Mouse (Mus musculus): ENCODE measurements around the gene Cflar. TPM values are rescaled to one million over a fixed set of nuclear protein-coding genes. Genes with fewer than 3 reads are reported as not detected.
"Not testable (repeated sequence)": the region's sequence is repeated elsewhere in the genome, so short reads cannot be mapped to it uniquely, and the experiment has no call there.

Cflar gene
- polyA plus RNA-seq (2015; fragmentation: Nextera tagmentation; extraction: Ambion mirVana), result 28.9 and 33.7 TPM in 2 replicates

- under 1% methylated on average over 45 of the region's 45 CpGs for WGBS
- no peak; the same call in 1 of the 2 replicates for TF ChIP-seq CTCF (IDR thresholded peaks at IDR 0.05; ENCODE audit: low read depth)
Measured at GRCm38 (mm10) chr1:58711365-58712016, at the start of gene Cflar. TSS of gene Cflar (plus strand) at chr1:58711508.

GRCm38 (mm10) chr1:58662671-58663070 is 48.6 kb upstream of the Cflar start:
- not testable (repeated sequence) for H3K4me3 ChIP-seq (ENCODE audit: low read depth, low read length); ATAC-seq
- WGBS, result 95% methylated on average over 5 of the region's 5 CpGs

More at GRCm38 (mm10) chr1:58711365-58712016, at the start of gene Cflar:
- Histone ChIP-seq H3K4me1 (replicated peaks; ENCODE audit: control insufficient read depth, insufficient read depth, low read length) (no peaks in the 10 kb centered on the region), H3K36me3 (ENCODE audit: control insufficient read depth, insufficient read depth) (0 out of 2 replicates have a peak, but pooled peaks cover 12% of the 10 kb centered on the region), H3K9ac (ENCODE audit: low read depth, low read length) (peak within 1 kb of the TSS; percentile 92), H3K9me3 (ENCODE audit: control insufficient read depth) (no peaks in the 10 kb centered on the region), H3K27me3 (replicated peaks; ENCODE audit: control insufficient read depth, insufficient read depth, low read length) (no peaks in the 10 kb centered on the region), H3K4me3 (ENCODE audit: low read depth, low read length) (peak within 1 kb of the TSS; percentile 65), H3K4me2 (replicated peaks; ENCODE audit: low read depth) (peak within 1 kb of the TSS; percentile 68), H3K27ac (ENCODE audit: low read depth, low read length) (peak within 1 kb of the TSS; percentile 100)
- peak; percentile 38 for ATAC-seq

DNA sequence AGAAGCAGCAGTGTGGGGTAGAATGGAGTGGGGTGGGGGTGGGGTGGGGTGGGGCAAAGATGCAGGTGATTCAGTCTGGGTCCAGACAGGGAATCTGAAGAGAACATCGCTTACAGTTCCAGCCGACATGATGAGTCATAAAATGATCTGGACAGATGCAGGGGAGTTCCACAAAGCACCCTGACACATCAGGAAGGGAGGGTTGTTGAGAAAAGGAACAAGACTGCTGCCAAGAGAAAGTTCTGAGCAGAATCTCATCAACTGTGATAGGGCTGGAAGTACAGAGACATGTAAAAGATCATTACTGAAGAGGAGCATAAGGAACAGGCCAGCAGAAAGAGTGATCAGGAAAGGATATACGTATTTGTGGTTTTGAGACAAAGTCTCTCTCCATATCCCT is 47.9 kb upstream of the Cflar start:
- WGBS, result 65% methylated on average over 3 of the region's 3 CpGs
- H3K4me1 ChIP-seq (replicated peaks; ENCODE audit: control insufficient read depth, insufficient read depth, low read length); H3K4me3 ChIP-seq (ENCODE audit: low read depth, low read length): not testable (repeated sequence)

More at GRCm38 (mm10) chr1:58662671-58663070, 48.6 kb upstream of the Cflar start:
- not testable (repeated sequence) for H3K9me3 ChIP-seq (ENCODE audit: control insufficient read depth); H3K9ac ChIP-seq (ENCODE audit: low read depth, low read length); H3K27ac ChIP-seq (ENCODE audit: low read depth, low read length); H3K4me2 ChIP-seq (replicated peaks; ENCODE audit: low read depth); H3K27me3 ChIP-seq (replicated peaks; ENCODE audit: control insufficient read depth, insufficient read depth, low read length); H3K4me1 ChIP-seq (replicated peaks; ENCODE audit: control insufficient read depth, insufficient read depth, low read length); H3K36me3 ChIP-seq (ENCODE audit: control insufficient read depth, insufficient read depth)

GRCm38 (mm10) chr1:58668191-58668590 is 43.1 kb upstream of the Cflar start:
- Histone ChIP-seq H3K9ac (ENCODE audit: low read depth, low read length) (no peak overlapping the region), H3K9me3 (ENCODE audit: control insufficient read depth) (no peaks in the 10 kb centered on the region), H3K4me2 (replicated peaks; ENCODE audit: low read depth) (no peak overlapping the region), H3K36me3 (ENCODE audit: control insufficient read depth, insufficient read depth) (no peaks in the 10 kb centered on the region; the same call in 1 of the 2 replicates), H3K4me3 (ENCODE audit: low read depth, low read length) (no peak overlapping the region), H3K27me3 (replicated peaks; ENCODE audit: control insufficient read depth, insufficient read depth, low read length) (no peaks in the 10 kb centered on the region), H3K27ac (ENCODE audit: low read depth, low read length) (no peak overlapping the region), H3K4me1 (replicated peaks; ENCODE audit: control insufficient read depth, insufficient read depth, low read length) (no peaks in the 10 kb centered on the region)
- TF ChIP-seq CTCF (IDR thresholded peaks at IDR 0.05; ENCODE audit: low read depth), result no peak
- 81% methylated on average over 5 of the region's 5 CpGs for WGBS
- ATAC-seq, result no peak

More for the DNA sequence above, 47.9 kb upstream of the Cflar start:
- H3K27ac ChIP-seq (ENCODE audit: low read depth, low read length); H3K9ac ChIP-seq (ENCODE audit: low read depth, low read length); H3K9me3 ChIP-seq (ENCODE audit: control insufficient read depth); ATAC-seq; H3K36me3 ChIP-seq (ENCODE audit: control insufficient read depth, insufficient read depth); H3K27me3 ChIP-seq (replicated peaks; ENCODE audit: control insufficient read depth, insufficient read depth, low read length); H3K4me2 ChIP-seq (replicated peaks; ENCODE audit: low read depth): not testable (repeated sequence)

GRCm38 (mm10) chr1:58669635-58670034 is 41.7 kb upstream of the Cflar start:
- H3K27me3 ChIP-seq (replicated peaks; ENCODE audit: control insufficient read depth, insufficient read depth, low read length); H3K4me1 ChIP-seq (replicated peaks; ENCODE audit: control insufficient read depth, insufficient read depth, low read length); H3K36me3 ChIP-seq (ENCODE audit: control insufficient read depth, insufficient read depth); H3K4me3 ChIP-seq (ENCODE audit: low read depth, low read length); ATAC-seq; H3K9me3 ChIP-seq (ENCODE audit: control insufficient read depth); H3K4me2 ChIP-seq (replicated peaks; ENCODE audit: low read depth); H3K9ac ChIP-seq (ENCODE audit: low read depth, low read length); H3K27ac ChIP-seq (ENCODE audit: low read depth, low read length): not testable (repeated sequence)
- 70% methylated on average over 3 of the region's 3 CpGs for WGBS

DNA sequence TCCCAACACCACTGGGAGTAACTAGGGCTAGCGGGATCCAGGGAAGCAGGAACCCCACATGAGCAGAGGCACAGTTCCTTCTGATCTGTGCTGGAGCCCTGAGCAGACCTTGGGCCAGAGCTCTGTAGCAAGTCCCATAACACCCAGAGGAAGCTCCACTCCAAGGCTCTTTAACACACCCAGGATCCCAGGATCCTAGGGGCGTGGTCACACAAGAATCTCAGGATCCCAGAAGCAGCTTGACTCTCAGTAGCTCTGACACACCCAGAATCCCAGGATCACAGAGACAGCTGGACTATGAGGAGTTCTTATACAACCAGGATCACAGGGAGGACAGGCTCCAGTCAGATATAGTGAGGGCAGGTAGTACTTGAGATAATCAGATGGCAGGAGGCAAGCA is 39.2 kb upstream of the Cflar start:
- Histone ChIP-seq H3K27me3 (replicated peaks; ENCODE audit: control insufficient read depth, insufficient read depth, low read length) (no peaks in the 10 kb centered on the region), H3K27ac (ENCODE audit: low read depth, low read length) (no peak overlapping the region), H3K9ac (ENCODE audit: low read depth, low read length) (no peak overlapping the region), H3K4me1 (replicated peaks; ENCODE audit: control insufficient read depth, insufficient read depth, low read length) (no peaks in the 10 kb centered on the region), H3K4me3 (ENCODE audit: low read depth, low read length) (no peak overlapping the region), H3K36me3 (ENCODE audit: control insufficient read depth, insufficient read depth) (no peaks in the 10 kb centered on the region), H3K4me2 (replicated peaks; ENCODE audit: low read depth) (no peak overlapping the region), H3K9me3 (ENCODE audit: control insufficient read depth) (no peaks in the 10 kb centered on the region)
- no peak for TF ChIP-seq CTCF (IDR thresholded peaks at IDR 0.05; ENCODE audit: low read depth)
- ATAC-seq, result no peak
- WGBS, result 74% methylated on average over 2 of the region's 2 CpGs

Measured in intestine, postnatal 0 days (tissue).